Comparison of ENCODE assay signal across 18 mouse cellular contexts in the genomic region with DNA sequence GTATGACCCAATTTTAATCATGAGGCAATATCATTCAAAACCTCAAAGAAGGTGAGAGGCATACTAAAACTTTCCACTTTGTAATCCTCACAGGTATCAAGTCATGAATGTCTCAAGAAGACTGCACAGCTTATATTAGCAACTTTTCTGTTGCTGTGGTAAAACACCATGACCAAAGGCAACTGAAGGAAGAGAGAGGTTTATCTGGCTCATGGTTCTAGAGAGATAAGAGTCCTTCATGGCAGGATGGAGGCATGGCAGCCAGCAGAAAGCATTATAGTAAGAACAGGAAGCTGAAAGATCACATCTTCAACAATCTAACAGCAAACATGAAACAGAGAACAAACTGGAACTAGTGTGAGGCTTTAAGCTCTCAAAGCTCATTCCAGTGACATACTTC.
"Had no signal": no experiment of that assay in that cellular context is flagged by ENCODE, and none has a peak within 500 bp of the region (broad histone marks: within the 10 kb centered on the region; RNA-seq: fewer than 3 reads in every experiment).

No protein-coding gene starts in this region.

- H3K36me3 ChIP-seq: liver, embryonic 13.5 days; midbrain, embryonic 10.5 days; midbrain, embryonic 13.5 days; neural tube, embryonic 12.5 days; neural tube, embryonic 15.5 days; stomach, embryonic 15.5 days had no signal

- ATAC-seq: midbrain, embryonic 13.5 days; midbrain, embryonic 16.5 days had no signal

- H3K4me3 ChIP-seq: layer of hippocampus, adult 2 months; liver, embryonic 13.5 days; megakaryocyte, embryonic 14.5 days; midbrain, embryonic 10.5 days; midbrain, embryonic 13.5 days; neural tube, embryonic 12.5 days; neural tube, embryonic 15.5 days; stomach, embryonic 15.5 days had no signal

- H3K9ac ChIP-seq: liver, embryonic 13.5 days; midbrain, embryonic 13.5 days; neural tube, embryonic 12.5 days; neural tube, embryonic 15.5 days; stomach, embryonic 15.5 days had no signal

- H3K27me3 ChIP-seq: liver, embryonic 13.5 days; megakaryocyte, embryonic 14.5 days; midbrain, embryonic 13.5 days; neural tube, embryonic 12.5 days; neural tube, embryonic 15.5 days; stomach, embryonic 15.5 days had no signal

- DNase-seq: kidney, adult 2 months; kidney, postnatal 25 days; layer of hippocampus, adult 9-11 months; liver, embryonic 13.5 days; lung, adult 2 months; lung, postnatal 14 days; right cerebral cortex, postnatal 25 days; spleen, adult 18-20 months had no signal

- H3K27ac ChIP-seq: kidney, postnatal 0 days; layer of hippocampus, adult 2 months; liver, embryonic 13.5 days; macrophage; midbrain, embryonic 10.5 days; midbrain, embryonic 13.5 days; neural tube, embryonic 12.5 days; neural tube, embryonic 15.5 days; stomach, embryonic 15.5 days had no signal

- H3K9me3 ChIP-seq: liver, embryonic 13.5 days; megakaryocyte, embryonic 14.5 days; midbrain, embryonic 10.5 days; midbrain, embryonic 13.5 days; neural tube, embryonic 12.5 days; neural tube, embryonic 15.5 days; stomach, embryonic 15.5 days had no signal

- H3K4me1 ChIP-seq: liver, embryonic 13.5 days; midbrain, embryonic 10.5 days; midbrain, embryonic 13.5 days; neural tube, embryonic 12.5 days; neural tube, embryonic 15.5 days; stomach, embryonic 15.5 days had no signal

- H3K4me2 ChIP-seq: liver, embryonic 13.5 days; midbrain, embryonic 13.5 days; neural tube, embryonic 12.5 days; neural tube, embryonic 15.5 days; stomach, embryonic 15.5 days had no signal
